Mouse (Mus musculus) liver, postnatal 0 days (tissue): ENCODE results near the gene Gmppa.
A peak's percentile ranks its signal among the peaks of the same experiment; 100 is the strongest.

Experiments used
- CTCF ChIP-seq: sonication (generic); IDR thresholded peaks from 2 replicates; pipeline ENCODE4 v1.5.1; 2016; ENCODE audit warnings: antibody characterized with exemption, low read depth
- EP300 ChIP-seq: IDR thresholded peaks from 2 replicates; pipeline ENCODE4 v1.6.1; 2016; ENCODE audit warnings: antibody characterized with exemption, low read depth, mild to moderate bottlenecking

DNA sequence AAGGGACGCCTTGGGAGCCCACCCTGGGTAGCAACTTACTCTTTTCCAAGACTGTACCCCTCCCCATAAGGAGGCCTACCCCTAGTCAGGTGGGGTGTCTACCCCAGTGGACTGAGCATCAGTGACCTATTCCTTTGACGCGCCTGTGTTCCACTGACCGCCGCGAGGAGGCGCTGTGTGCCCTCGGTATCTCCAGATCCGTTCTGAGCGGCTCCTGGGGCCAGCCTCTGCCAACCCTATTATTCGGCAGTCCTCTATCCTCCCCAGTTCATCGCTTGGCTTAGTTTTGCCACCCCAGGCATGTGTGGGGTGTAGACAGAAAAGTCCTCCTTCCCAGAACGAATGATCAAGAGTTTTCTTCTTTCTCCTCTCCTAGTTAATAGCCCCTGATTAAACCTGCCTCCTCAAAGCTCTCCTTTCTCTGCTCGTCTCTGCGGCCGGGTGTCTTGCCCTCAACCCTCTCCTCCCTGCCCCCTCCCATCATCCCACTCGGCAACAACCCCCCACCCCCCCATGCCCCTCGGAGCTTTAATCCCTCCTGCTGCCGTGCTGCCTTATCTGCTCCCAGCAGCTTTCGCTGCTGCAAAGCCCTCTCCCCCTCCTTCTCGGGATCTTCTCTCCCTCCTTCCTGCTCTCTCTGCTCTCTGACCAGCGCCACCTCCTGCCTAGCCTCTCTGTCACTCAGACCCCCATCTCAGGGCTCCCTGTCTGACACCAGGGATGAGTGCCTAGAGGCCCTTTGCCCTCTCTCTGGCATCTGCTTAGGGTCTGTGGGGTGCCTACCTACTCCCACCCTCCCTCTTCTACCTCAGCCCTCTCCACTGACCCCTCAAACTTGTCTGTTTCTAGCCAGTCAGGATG is 10.3 kb downstream of the Gmppa start:
- TF ChIP-seq CTCF (peak; percentile 95), EP300 (no peak)
